Mouse (Mus musculus) heart, adult 9 months (tissue): ENCODE measurements around the gene Armc3.
"Not testable (repeated sequence)": the region's sequence is repeated elsewhere in the genome, so short reads cannot be mapped to it uniquely, and the experiment has no call there.

Experiments
- DNase-seq, 2 experiments: peaks; one replicate each; pipeline ENCODE4 v3.0.0; 2022; ENCODE audit warnings: low spot score in 2 of 2

Armc3 gene

GRCm38 (mm10) chr2:19274583-19274982 lies 75.5 kb downstream of the Armc3 start:
- no peak for DNase-seq

GRCm38 (mm10) chr2:19275602-19276539 lies 76.8 kb downstream of the Armc3 start:
- peak; percentile 48 to 81 for DNase-seq

- DNase-seq: no peak
These were observed 81.2 kb downstream of the Armc3 start for GRCm38 (mm10) chr2:19280331-19280730.

GRCm38 (mm10) chr2:19292366-19292765 lies 93.3 kb downstream of the Armc3 start:
- no peak for DNase-seq

GRCm38 (mm10) chr2:19300345-19301089 lies 101.4 kb downstream of the Armc3 start:
- peak in 1 of 2 experiments; percentile 11 for DNase-seq

GRCm38 (mm10) chr2:19301251-19301650 lies 102.1 kb downstream of the Armc3 start:
- DNase-seq: peak in 1 of 2 experiments; percentile 8

GRCm38 (mm10) chr2:19303087-19303486 lies 104.0 kb downstream of the Armc3 start:
- not testable (repeated sequence) for DNase-seq

GRCm38 (mm10) chr2:19310498-19310897 lies 111.4 kb downstream of the Armc3 start:
- no peak for DNase-seq

- DNase-seq: no peak
These were observed 117.0 kb downstream of the Armc3 start for GRCm38 (mm10) chr2:19316056-19316455.

GRCm38 (mm10) chr2:19316691-19317090 lies 117.6 kb downstream of the Armc3 start:
- no peak for DNase-seq

- not testable (repeated sequence) for DNase-seq
These were observed 118.2 kb downstream of the Armc3 start for GRCm38 (mm10) chr2:19317151-19317812.

- no peak for DNase-seq
These were observed 119.4 kb downstream of the Armc3 start for GRCm38 (mm10) chr2:19318499-19318898.

GRCm38 (mm10) chr2:19319284-19319683 lies 120.2 kb downstream of the Armc3 start:
- DNase-seq: no peak

- DNase-seq: no peak
These were observed 123.3 kb downstream of the Armc3 start for GRCm38 (mm10) chr2:19322448-19322847.

- DNase-seq: no peak
These were observed 127.3 kb downstream of the Armc3 start for GRCm38 (mm10) chr2:19326376-19326775.

GRCm38 (mm10) chr2:19327811-19328210 lies 128.7 kb downstream of the Armc3 start:
- no peak for DNase-seq

- peak; percentile 40 to 46 for DNase-seq
These were observed 145.0 kb downstream of the Armc3 start for GRCm38 (mm10) chr2:19343901-19344635.

GRCm38 (mm10) chr2:19344636-19345413 lies 145.7 kb downstream of the Armc3 start:
- DNase-seq: peak; percentile 68 to 87

- DNase-seq: no peak
These were observed 146.4 kb downstream of the Armc3 start for GRCm38 (mm10) chr2:19345414-19345964.

GRCm38 (mm10) chr2:19348454-19348853 lies 149.4 kb downstream of the Armc3 start:
- no peak for DNase-seq
